Mouse (Mus musculus): ENCODE measurements around the gene Lif. TPM values are rescaled to one million over a fixed set of nuclear protein-coding genes. Genes with fewer than 3 reads are reported as not detected.

The Lif gene
- polyA plus RNA-seq, 1 experiment from 2014 or later, result 0.15 TPM

DNA sequence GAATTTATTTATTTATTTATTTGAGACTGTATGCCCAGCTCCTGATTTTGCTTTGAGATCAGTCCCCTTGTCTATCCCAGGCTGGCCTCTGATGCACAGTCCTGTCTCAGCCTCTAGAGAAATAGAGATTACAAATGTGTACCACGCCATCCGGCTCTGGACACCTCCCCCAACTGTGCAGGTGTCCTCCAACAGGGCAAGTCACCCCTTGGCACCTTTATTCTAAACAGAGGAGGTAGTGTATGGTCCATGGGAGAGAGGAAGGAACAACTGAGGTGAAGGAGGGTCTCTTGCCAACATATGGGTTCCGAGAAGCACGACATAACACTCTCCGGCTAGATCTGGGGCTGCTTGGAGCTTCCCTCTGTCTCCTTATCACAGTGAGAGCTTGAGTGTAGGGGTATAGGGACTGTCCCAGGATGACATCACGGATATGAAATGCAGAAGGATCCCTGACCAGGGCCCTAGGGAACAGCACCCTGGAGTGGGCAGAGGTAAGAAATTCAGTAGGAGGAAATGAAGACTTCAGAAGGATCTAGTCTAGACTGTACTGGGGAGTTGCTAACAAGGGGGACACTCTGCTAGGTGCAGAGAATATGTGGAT, 22.2 kb upstream of the Lif start:
- H3K9ac ChIP-seq, result no peak overlapping the region
- no peaks in the 10 kb centered on the region for H3K27me3 ChIP-seq
- ATAC-seq (ENCODE audit: insufficient number of reproducible peaks, insufficient read depth, low FRiP score, low TSS enrichment, low read depth), result no peak
- no peak overlapping the region for H3K4me2 ChIP-seq
- 88% methylated on average over 6 of the region's 6 CpGs for WGBS
- H3K36me3 ChIP-seq, result no peaks in the 10 kb centered on the region
- H3K4me3 ChIP-seq, result no peak overlapping the region
- no peak overlapping the region for H3K27ac ChIP-seq
- H3K9me3 ChIP-seq, result 0 out of 2 replicates have a peak, but pooled peaks cover 3% of the 10 kb centered on the region
- H3K4me1 ChIP-seq, result no peaks in the 10 kb centered on the region

DNA sequence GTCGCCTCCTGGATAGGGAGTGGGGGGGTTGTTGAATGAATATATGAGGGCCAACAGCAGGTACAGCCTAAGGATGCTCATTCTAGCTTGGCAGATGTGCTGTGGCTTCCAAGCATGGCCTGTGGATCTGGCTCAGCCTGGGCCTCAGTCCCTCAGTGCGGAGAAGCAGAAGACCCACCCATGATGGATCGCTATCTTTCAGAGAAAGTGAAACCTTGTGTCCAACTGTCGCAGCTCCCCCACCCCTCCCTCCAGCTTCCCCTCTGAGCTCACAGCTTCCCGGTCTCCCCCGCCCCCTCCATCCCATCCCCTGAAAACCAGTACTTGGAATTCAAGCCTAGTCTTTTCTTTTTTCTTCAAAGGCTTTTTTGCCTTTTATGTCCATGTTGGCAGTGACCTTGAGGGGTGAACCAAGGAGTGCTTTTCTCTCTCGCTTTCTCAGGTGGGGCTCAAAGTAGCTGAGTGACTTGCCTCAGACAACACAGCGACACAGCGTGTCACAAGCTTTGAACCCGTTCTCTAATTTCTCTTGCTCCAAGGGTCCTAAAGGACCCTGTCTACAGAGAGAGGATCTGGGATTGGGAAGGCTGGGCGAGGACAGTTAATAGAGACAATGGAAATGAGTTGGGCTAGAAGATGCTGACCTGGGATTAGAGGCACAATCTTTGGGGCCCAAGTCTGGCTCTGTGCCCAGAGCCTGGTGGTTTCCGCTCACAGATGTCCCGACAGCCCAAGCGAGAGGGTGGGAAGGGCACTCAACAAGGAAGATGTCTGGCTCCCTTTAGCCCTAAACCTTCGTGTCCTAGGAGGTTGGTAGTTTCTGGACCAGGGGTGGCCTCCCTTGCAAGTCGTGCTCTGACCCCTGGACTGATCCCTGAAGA, 21.5 kb upstream of the Lif start, which contains the start of gene Osm:
Gene Osm (plus strand): TSS at position 756 of the 881 bp plus-strand sequence.
- no peaks in the 10 kb centered on the region for H3K4me1 ChIP-seq
- H3K9me3 ChIP-seq, result 0 out of 2 replicates have a peak, but pooled peaks cover 3% of the 10 kb centered on the region
- H3K4me2 ChIP-seq, result no peak within 1 kb of the TSS
- WGBS, result 74% methylated on average over 16 of the region's 16 CpGs
- no peak for ATAC-seq (ENCODE audit: insufficient number of reproducible peaks, insufficient read depth, low FRiP score, low TSS enrichment, low read depth)
- H3K36me3 ChIP-seq, result no peaks in the 10 kb centered on the region
- H3K27me3 ChIP-seq, result no peaks in the 10 kb centered on the region
- no peak within 1 kb of the TSS for H3K4me3 ChIP-seq
- H3K9ac ChIP-seq, result no peak within 1 kb of the TSS
- no peak within 1 kb of the TSS for H3K27ac ChIP-seq

DNA sequence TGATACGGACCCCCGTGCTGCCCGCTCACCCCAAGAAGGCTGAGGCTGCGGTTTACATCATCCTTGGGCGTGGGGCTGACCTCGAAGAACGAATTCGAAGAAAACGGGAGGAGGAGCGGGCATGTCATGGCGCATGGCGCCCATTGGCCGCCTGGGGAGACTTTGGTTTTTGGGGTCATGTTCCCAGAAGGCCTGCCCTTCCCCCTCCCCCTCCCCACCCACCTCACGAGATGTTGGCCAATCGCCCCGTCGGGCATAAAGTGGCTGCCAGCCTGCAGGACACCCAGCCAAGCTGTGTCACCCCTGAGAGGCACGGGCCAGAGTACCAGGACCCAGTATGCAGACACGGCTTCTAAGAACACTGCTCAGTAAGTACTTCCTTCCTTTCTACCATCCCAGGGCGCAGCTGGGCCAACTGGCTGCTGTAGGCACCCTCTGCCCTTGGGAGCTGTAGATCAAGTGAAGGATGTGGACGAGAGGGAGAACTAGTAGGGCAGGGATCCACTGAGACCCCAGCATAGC, 20.8 kb upstream of the Lif start:
- Histone ChIP-seq H3K27me3 (no peaks in the 10 kb centered on the region), H3K4me3 (no peak overlapping the region), H3K4me1 (no peaks in the 10 kb centered on the region), H3K9me3 (0 out of 2 replicates have a peak, but pooled peaks cover 3% of the 10 kb centered on the region), H3K4me2 (no peak overlapping the region), H3K27ac (no peak overlapping the region), H3K9ac (no peak overlapping the region), H3K36me3 (no peaks in the 10 kb centered on the region)
- 92% methylated on average over 21 of the region's 21 CpGs for WGBS
- no peak for ATAC-seq (ENCODE audit: insufficient number of reproducible peaks, insufficient read depth, low FRiP score, low TSS enrichment, low read depth)

DNA sequence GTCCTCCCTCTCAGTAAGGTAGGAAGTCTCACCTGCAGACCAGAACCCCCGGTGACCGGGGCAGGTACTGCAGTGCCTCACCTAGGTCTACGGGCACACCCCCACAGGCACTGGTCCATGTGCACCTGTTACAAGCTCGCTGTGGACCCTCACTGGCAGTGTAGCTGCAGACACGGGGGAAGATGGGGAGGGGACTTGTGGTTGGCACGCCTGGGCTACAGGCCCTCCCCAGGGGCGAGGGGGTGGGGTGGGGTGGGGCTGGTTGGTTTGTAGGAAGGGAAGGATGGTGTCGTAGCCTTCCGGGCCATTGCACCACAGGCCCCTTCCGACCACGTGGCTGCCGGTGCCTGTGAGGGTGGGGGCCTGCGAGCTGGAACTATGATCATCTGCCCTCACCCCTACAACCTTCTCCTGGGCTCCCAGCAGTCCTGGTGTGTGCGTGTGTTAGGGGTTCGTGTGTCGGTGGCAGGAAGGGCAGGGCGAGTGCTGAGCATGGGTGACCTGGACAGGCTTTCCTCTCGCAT, 19.9 kb upstream of the Lif start:
- Histone ChIP-seq H3K4me3 (no peak overlapping the region), H3K4me2 (no peak overlapping the region), H3K9ac (no peak overlapping the region), H3K4me1 (no peaks in the 10 kb centered on the region), H3K9me3 (0 out of 2 replicates have a peak, but pooled peaks cover 3% of the 10 kb centered on the region), H3K27me3 (no peaks in the 10 kb centered on the region), H3K36me3 (no peaks in the 10 kb centered on the region), H3K27ac (no peak overlapping the region)
- WGBS, result 82% methylated on average over 18 of the region's 18 CpGs
- no peak for ATAC-seq (ENCODE audit: insufficient number of reproducible peaks, insufficient read depth, low FRiP score, low TSS enrichment, low read depth)

DNA sequence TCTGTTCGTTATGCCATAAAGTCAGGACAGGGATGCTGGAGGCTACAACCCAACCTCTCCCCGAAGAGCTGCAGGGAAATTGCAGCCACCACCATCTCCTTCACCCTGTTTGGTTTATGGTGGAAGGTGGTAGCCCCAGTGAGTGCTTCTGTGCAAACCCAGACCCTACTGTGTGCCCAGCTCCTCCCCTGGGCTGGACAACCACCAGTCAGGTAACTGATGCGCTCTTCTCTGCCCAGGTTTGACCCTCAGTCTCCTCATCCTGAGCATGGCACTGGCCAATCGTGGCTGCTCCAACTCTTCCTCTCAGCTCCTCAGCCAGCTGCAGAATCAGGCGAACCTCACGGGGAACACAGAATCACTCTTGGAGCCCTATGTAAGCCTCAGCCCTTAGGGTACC, 19.2 kb upstream of the Lif start:
- Histone ChIP-seq H3K9ac (no peak overlapping the region), H3K9me3 (0 out of 2 replicates have a peak, but pooled peaks cover 3% of the 10 kb centered on the region), H3K36me3 (no peaks in the 10 kb centered on the region), H3K4me3 (no peak overlapping the region), H3K27me3 (no peaks in the 10 kb centered on the region), H3K27ac (no peak overlapping the region), H3K4me2 (no peak overlapping the region), H3K4me1 (no peaks in the 10 kb centered on the region)
- no peak for ATAC-seq (ENCODE audit: insufficient number of reproducible peaks, insufficient read depth, low FRiP score, low TSS enrichment, low read depth)
- 87% methylated on average over 6 of the region's 6 CpGs for WGBS

DNA sequence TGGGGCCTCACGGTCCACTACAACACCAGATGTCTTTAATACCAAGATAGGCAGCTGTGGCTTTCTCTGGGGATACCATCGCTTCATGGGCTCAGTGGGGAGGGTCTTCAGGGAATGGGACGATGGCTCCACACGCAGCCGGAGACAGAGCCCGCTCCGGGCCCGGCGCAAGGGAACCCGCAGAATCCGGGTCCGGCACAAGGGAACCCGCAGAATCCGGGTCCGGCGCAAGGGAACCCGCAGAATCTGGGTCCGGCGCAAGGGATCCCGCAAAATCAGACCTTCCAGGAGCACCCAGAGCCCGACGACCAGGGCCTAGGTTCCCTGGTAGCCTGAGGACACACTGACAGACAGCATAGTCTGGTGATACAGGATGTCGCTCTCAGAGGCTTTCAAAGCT, 17.7 kb upstream of the Lif start:
- Histone ChIP-seq H3K4me3 (no peak overlapping the region), H3K27me3 (no peaks in the 10 kb centered on the region), H3K36me3 (no peaks in the 10 kb centered on the region), H3K27ac (no peak overlapping the region), H3K4me1 (no peaks in the 10 kb centered on the region), H3K4me2 (no peak overlapping the region), H3K9me3 (0 out of 2 replicates have a peak, but pooled peaks cover 3% of the 10 kb centered on the region), H3K9ac (no peak overlapping the region)
- 84% methylated on average over 23 of the region's 23 CpGs for WGBS
- no peak for ATAC-seq (ENCODE audit: insufficient number of reproducible peaks, insufficient read depth, low FRiP score, low TSS enrichment, low read depth)

DNA sequence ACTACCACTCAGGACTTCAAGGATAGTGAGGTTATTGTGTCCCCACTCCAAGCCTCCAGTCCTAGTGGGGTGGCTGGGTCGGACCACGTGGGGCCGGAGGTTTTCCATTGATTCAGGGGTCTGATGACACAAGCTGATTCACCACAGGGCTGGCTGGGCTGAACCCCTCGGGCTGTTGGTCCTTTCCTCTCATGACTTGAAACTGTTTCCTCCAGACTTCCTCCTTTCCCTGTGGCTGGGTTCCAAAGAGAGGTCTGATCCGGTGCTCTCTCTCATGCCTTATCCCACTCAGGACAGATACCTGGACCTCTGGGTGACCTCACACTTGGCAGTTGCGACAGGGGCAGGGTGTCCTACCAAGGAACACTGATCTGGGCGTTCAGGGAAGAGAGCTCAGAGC, 17.2 kb upstream of the Lif start:
- H3K4me1 ChIP-seq, result no peaks in the 10 kb centered on the region
- H3K9me3 ChIP-seq, result 0 out of 2 replicates have a peak, but pooled peaks cover 3% of the 10 kb centered on the region
- no peak overlapping the region for H3K27ac ChIP-seq
- WGBS, result 63% methylated on average over 7 of the region's 7 CpGs
- H3K27me3 ChIP-seq, result no peaks in the 10 kb centered on the region
- no peak overlapping the region for H3K9ac ChIP-seq
- H3K4me3 ChIP-seq, result no peak overlapping the region
- H3K36me3 ChIP-seq, result no peaks in the 10 kb centered on the region
- no peak for ATAC-seq (ENCODE audit: insufficient number of reproducible peaks, insufficient read depth, low FRiP score, low TSS enrichment, low read depth)
- no peak overlapping the region for H3K4me2 ChIP-seq

DNA sequence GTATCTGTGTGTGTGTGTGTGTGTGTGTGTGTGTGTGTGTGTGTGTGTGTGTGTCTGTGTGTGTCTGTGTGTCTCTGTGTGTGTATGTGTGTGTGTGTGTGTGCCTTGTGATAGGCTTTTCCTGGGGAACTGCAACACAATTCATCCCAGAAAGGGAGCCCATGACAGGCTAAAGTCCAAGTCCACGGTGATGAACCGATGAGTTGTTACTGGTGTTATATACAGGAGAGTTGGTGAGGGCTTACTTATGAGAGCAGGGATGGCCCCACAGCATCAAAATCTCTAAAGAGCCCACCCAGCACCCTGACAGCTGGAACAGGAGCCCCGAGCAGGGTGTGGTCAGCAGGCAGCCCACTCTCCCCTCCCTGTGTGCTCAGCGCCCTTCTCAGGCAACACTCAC, 16.2 kb upstream of the Lif start:
- no peaks in the 10 kb centered on the region for H3K27me3 ChIP-seq
- H3K4me3 ChIP-seq, result no peak overlapping the region
- WGBS, result 77% methylated on average over 4 of the region's 4 CpGs
- no peak overlapping the region for H3K4me2 ChIP-seq
- no peaks in the 10 kb centered on the region for H3K36me3 ChIP-seq
- no peak overlapping the region for H3K9ac ChIP-seq
- H3K4me1 ChIP-seq, result no peaks in the 10 kb centered on the region; the same call in 1 of the 2 replicates
- 0 out of 2 replicates have a peak, but pooled peaks cover 3% of the 10 kb centered on the region for H3K9me3 ChIP-seq
- no peak for ATAC-seq (ENCODE audit: insufficient number of reproducible peaks, insufficient read depth, low FRiP score, low TSS enrichment, low read depth)
- H3K27ac ChIP-seq, result no peak overlapping the region

DNA sequence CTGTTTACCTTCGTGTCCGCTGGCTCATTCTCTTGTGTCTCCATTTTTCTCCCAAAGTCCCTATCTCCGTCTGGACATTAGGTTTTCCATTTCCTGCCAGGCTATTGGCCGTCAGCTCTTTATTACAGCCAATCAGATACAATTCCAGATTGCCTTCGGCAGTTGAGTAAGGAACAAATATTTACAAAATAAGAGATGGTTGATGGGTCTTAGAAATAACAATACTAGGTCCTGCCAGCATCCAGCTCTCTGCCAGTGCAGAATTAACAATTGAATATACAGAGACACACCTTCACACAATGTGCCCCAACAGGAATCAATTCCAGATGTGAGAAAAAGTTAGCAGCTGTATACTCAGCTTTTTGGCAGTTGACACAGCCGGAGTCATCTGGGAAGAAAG, 11.2 kb upstream of the Lif start:
- Histone ChIP-seq H3K9ac (no peak overlapping the region), H3K36me3 (no peaks in the 10 kb centered on the region), H3K27ac (no peak overlapping the region), H3K4me3 (no peak overlapping the region), H3K27me3 (no peaks in the 10 kb centered on the region), H3K4me1 (peaks cover 4% of the 10 kb centered on the region; the same call in 1 of the 2 replicates), H3K9me3 (no peaks in the 10 kb centered on the region), H3K4me2 (no peak overlapping the region)
- WGBS, result 53% methylated on average over 6 of the region's 6 CpGs
- no peak for ATAC-seq (ENCODE audit: insufficient number of reproducible peaks, insufficient read depth, low FRiP score, low TSS enrichment, low read depth)

DNA sequence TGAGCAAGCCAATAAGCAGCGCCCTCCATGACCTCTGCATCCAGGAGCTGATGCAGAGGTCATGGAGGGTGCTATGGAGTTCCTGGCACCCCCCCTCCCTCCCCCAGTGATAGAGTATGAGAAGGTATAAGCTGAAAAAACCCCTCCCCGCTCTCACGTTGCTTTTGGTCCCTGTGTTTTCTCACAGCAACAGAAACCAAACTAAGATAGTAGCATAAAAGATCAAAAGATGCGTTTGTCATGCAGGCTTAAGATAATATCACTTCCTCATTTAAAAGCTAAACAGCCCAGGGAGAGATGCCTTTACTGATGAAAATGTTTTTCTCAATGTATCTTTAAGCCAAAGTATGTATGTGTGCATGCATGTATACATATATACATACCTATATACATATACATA, 10.7 kb upstream of the Lif start:
- Histone ChIP-seq H3K27me3 (no peaks in the 10 kb centered on the region), H3K27ac (no peak overlapping the region), H3K9ac (no peak overlapping the region), H3K4me1 (peaks cover 4% of the 10 kb centered on the region; the same call in 1 of the 2 replicates), H3K9me3 (no peaks in the 10 kb centered on the region), H3K4me3 (no peak overlapping the region), H3K4me2 (no peak overlapping the region), H3K36me3 (no peaks in the 10 kb centered on the region)
- WGBS, result 50% methylated on average over 4 of the region's 4 CpGs
- no peak for ATAC-seq (ENCODE audit: insufficient number of reproducible peaks, insufficient read depth, low FRiP score, low TSS enrichment, low read depth)

DNA sequence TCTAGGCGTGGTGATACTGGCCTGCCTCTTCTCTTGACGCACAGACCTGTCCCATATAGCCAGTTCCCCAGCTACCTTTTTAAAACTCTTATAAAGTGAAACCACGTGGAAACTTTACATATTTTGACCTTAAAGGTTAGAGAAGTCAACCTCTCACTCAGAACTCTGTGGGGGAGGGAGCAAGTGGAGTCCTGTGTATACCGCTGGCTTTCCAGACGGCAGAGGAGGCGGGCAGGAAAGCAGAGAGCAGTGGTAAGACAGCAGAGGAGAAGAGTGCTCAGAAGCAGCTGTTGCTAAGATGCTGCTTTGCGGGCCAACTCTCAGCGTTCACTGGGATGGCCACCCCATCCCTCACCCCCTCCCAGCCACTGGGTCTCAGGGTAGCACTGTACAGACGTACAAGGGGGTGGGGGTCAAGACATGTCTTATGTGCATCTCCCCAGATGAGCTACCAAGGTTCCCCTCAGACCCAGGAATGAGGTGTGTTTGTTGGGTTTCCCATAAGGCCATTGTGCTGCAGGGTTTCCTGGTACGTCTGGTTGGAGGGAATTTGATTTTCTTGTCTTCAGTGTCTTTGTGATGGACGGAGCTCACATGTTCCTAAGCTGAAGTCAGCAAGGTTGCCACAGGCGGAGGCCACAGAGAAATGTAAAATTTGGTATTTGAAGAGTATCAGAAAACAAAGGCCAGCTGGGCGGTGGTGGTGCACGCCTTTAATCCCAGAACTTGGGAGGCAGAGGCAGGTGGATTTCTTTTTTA, 10.0 kb upstream of the Lif start:
- Histone ChIP-seq H3K27me3 (no peaks in the 10 kb centered on the region), H3K4me3 (no peak overlapping the region)

More for the DNA sequence above, 10.0 kb upstream of the Lif start:
- H3K4me2 ChIP-seq, result no peak overlapping the region
- peaks cover 4% of the 10 kb centered on the region; the same call in 1 of the 2 replicates for H3K4me1 ChIP-seq
- 72% methylated on average over 14 of the region's 14 CpGs for WGBS
- H3K9ac ChIP-seq, result no peak overlapping the region
- ATAC-seq (ENCODE audit: insufficient number of reproducible peaks, insufficient read depth, low FRiP score, low TSS enrichment, low read depth), result no peak
- H3K27ac ChIP-seq, result no peak overlapping the region
- no peaks in the 10 kb centered on the region for H3K36me3 ChIP-seq
- no peaks in the 10 kb centered on the region for H3K9me3 ChIP-seq
